Mouse (Mus musculus): ENCODE data around the gene Zc3hc1. TPM values are rescaled to one million over a fixed set of nuclear protein-coding genes. Genes with fewer than 3 reads are reported as not detected.

Zc3hc1 gene
- polyA plus RNA-seq, 2 experiments = 41.5 to 64.6 TPM

DNA sequence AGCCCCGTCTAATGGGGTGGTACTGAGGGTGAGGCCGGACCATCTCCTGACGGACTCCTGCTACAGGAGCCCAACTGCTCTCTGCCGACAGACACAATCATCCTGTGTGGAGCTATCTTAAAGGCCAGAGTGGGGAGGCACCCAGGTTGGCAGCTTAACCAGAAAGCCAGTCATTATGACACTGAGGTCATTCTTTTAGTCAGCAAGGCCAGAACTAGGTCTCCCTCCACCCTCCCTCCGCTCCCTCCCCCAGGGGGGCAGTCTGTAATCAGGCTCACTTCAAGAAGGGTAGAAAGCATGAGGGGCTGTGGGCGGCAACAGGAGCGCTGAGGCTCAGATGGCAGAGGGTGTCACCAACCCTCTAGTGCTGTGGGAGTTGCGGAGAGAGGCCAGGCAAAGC lies 37.2 kb downstream of the Zc3hc1 start:
- H3K4me2 ChIP-seq (replicated peaks; ENCODE audit: low read depth, low read length, severe bottlenecking) = no peak overlapping the region
- H3K9ac ChIP-seq (ENCODE audit: low read depth, low read length, severe bottlenecking) = no peak overlapping the region
- DNase-seq (ENCODE audit: low spot score) (no peak), ATAC-seq (ENCODE audit: low FRiP score, low read depth) (no peak)
- no peak overlapping the region for H3K27ac ChIP-seq (replicated peaks; ENCODE audit: low read depth, low read length)
- no peaks in the 10 kb centered on the region for H3K4me1 ChIP-seq (ENCODE audit: control insufficient read depth, insufficient read depth, low read length)
- H3K36me3 ChIP-seq (ENCODE audit: control insufficient read depth, insufficient read depth, low read length) = no peaks in the 10 kb centered on the region
- WGBS = 72% methylated on average over 8 of the region's 8 CpGs
- H3K4me3 ChIP-seq (replicated peaks; ENCODE audit: low read length) = no peak overlapping the region
- no peaks in the 10 kb centered on the region for H3K9me3 ChIP-seq (ENCODE audit: control insufficient read depth, low read length)
- no peaks in the 10 kb centered on the region for H3K27me3 ChIP-seq (ENCODE audit: control insufficient read depth, insufficient read depth, low read length)
- TF ChIP-seq POLR2A (IDR thresholded peaks at IDR 0.05; ENCODE audit: borderline replicate concordance, extremely low read depth, insufficient read depth, insufficient read length) = no peak

- H3K27me3 ChIP-seq (ENCODE audit: control insufficient read depth, insufficient read depth, low read length) = no peaks in the 10 kb centered on the region
Observed at GRCm38 (mm10) chr6:30352762-30353161, 38.1 kb downstream of the Zc3hc1 start.

DNA sequence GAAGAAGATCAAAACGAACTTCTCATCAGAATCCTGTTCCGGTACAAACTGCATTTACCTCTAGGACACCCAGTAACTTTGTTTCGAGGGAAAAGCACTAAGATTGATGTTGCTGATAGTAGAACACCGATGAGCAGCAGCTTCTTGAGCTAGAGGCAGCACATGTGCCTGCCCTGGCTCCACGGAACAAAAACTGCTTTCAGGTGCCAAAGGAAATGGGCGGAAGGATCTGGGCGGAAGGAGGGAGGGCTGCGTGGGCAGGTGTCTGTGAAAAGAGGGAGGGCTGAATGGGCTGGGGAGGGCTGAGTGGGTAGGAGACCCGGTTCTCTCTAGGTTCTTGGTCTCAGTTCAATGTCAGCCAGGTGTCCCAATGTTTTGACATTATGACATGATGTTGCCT lies 39.5 kb downstream of the Zc3hc1 start:
- Histone ChIP-seq H3K9me3 (ENCODE audit: control insufficient read depth, low read length) (no peaks in the 10 kb centered on the region), H3K4me3 (replicated peaks; ENCODE audit: low read length) (no peak overlapping the region), H3K27ac (replicated peaks; ENCODE audit: low read depth, low read length) (no peak overlapping the region), H3K27me3 (ENCODE audit: control insufficient read depth, insufficient read depth, low read length) (no peaks in the 10 kb centered on the region), H3K4me1 (ENCODE audit: control insufficient read depth, insufficient read depth, low read length) (no peaks in the 10 kb centered on the region), H3K9ac (ENCODE audit: low read depth, low read length, severe bottlenecking) (no peak overlapping the region), H3K36me3 (ENCODE audit: control insufficient read depth, insufficient read depth, low read length) (no peaks in the 10 kb centered on the region), H3K4me2 (replicated peaks; ENCODE audit: low read depth, low read length, severe bottlenecking) (no peak overlapping the region)
- no peak for TF ChIP-seq POLR2A (IDR thresholded peaks at IDR 0.05; ENCODE audit: borderline replicate concordance, extremely low read depth, insufficient read depth, insufficient read length)
- DNase-seq (ENCODE audit: low spot score) = no peak
- no peak for ATAC-seq (ENCODE audit: low FRiP score, low read depth)
- WGBS = 81% methylated on average over 9 of the region's 9 CpGs

More at GRCm38 (mm10) chr6:30352762-30353161, 38.1 kb downstream of the Zc3hc1 start:
- DNase-seq (ENCODE audit: low spot score) (no peak), ATAC-seq (ENCODE audit: low FRiP score, low read depth) (no peak)
- H3K9me3 ChIP-seq (ENCODE audit: control insufficient read depth, low read length) = no peaks in the 10 kb centered on the region
- H3K4me3 ChIP-seq (replicated peaks; ENCODE audit: low read length) = no peak overlapping the region
- no peak for TF ChIP-seq POLR2A (IDR thresholded peaks at IDR 0.05; ENCODE audit: borderline replicate concordance, extremely low read depth, insufficient read depth, insufficient read length)
- H3K27ac ChIP-seq (replicated peaks; ENCODE audit: low read depth, low read length) = no peak overlapping the region
- no peaks in the 10 kb centered on the region for H3K36me3 ChIP-seq (ENCODE audit: control insufficient read depth, insufficient read depth, low read length)
- no peak overlapping the region for H3K4me2 ChIP-seq (replicated peaks; ENCODE audit: low read depth, low read length, severe bottlenecking)
- 45% methylated on average over 8 of the region's 8 CpGs for WGBS
- no peaks in the 10 kb centered on the region for H3K4me1 ChIP-seq (ENCODE audit: control insufficient read depth, insufficient read depth, low read length)
- H3K9ac ChIP-seq (ENCODE audit: low read depth, low read length, severe bottlenecking) = 0 out of 2 replicates have a peak overlapping the region, but pooled peaks have one; percentile 3

GRCm38 (mm10) chr6:30347288-30347801 lies 43.5 kb downstream of the Zc3hc1 start:
- Histone ChIP-seq H3K4me1 (ENCODE audit: control insufficient read depth, insufficient read depth, low read length) (no peaks in the 10 kb centered on the region), H3K27me3 (ENCODE audit: control insufficient read depth, insufficient read depth, low read length) (no peaks in the 10 kb centered on the region), H3K4me2 (replicated peaks; ENCODE audit: low read depth, low read length, severe bottlenecking) (no peak overlapping the region), H3K9ac (ENCODE audit: low read depth, low read length, severe bottlenecking) (no peak overlapping the region), H3K9me3 (ENCODE audit: control insufficient read depth, low read length) (no peaks in the 10 kb centered on the region), H3K4me3 (replicated peaks; ENCODE audit: low read length) (no peak overlapping the region), H3K36me3 (ENCODE audit: control insufficient read depth, insufficient read depth, low read length) (no peaks in the 10 kb centered on the region), H3K27ac (replicated peaks; ENCODE audit: low read depth, low read length) (no peak overlapping the region)
- ATAC-seq (ENCODE audit: low FRiP score, low read depth) (no peak), DNase-seq (ENCODE audit: low spot score) (no peak)
- WGBS = 81% methylated on average over 4 of the region's 4 CpGs
- TF ChIP-seq POLR2A (IDR thresholded peaks at IDR 0.05; ENCODE audit: borderline replicate concordance, extremely low read depth, insufficient read depth, insufficient read length) = no peak

GRCm38 (mm10) chr6:30346737-30347136 lies 44.1 kb downstream of the Zc3hc1 start:
- Histone ChIP-seq H3K9ac (ENCODE audit: low read depth, low read length, severe bottlenecking) (no peak overlapping the region), H3K4me1 (ENCODE audit: control insufficient read depth, insufficient read depth, low read length) (no peaks in the 10 kb centered on the region), H3K36me3 (ENCODE audit: control insufficient read depth, insufficient read depth, low read length) (no peaks in the 10 kb centered on the region), H3K9me3 (ENCODE audit: control insufficient read depth, low read length) (no peaks in the 10 kb centered on the region), H3K27me3 (ENCODE audit: control insufficient read depth, insufficient read depth, low read length) (no peaks in the 10 kb centered on the region), H3K4me3 (replicated peaks; ENCODE audit: low read length) (no peak overlapping the region), H3K27ac (replicated peaks; ENCODE audit: low read depth, low read length) (no peak overlapping the region), H3K4me2 (replicated peaks; ENCODE audit: low read depth, low read length, severe bottlenecking) (no peak overlapping the region)
- ATAC-seq (ENCODE audit: low FRiP score, low read depth) (no peak), DNase-seq (ENCODE audit: low spot score) (no peak)
- 66% methylated on average over 6 of the region's 6 CpGs for WGBS
- TF ChIP-seq POLR2A (IDR thresholded peaks at IDR 0.05; ENCODE audit: borderline replicate concordance, extremely low read depth, insufficient read depth, insufficient read length) = no peak
